Mouse (Mus musculus) midbrain, embryonic 11.5 days (tissue): ENCODE measurements at regions not wholly inside any gene's neighbourhood (a gene's known extent, or its start where the extent isn't known, plus 50 kb on each side); places are given as distances from the start of the nearest gene placed in this dataset.

Experiments used
- ATAC-seq: fragments of 200-750 bp; cut with Nextera tagmentation; 2 replicates; pipeline ENCODE4 v1.8.0; 2017; ENCODE audit warnings: moderate TSS enrichment, moderate library complexity; ENCODE audit not compliant: low FRiP score
- DNase-seq: peaks from one replicate; pipeline ENCODE4 v3.0.0; 2015; ENCODE audit warnings: low spot score; ENCODE audit errors: missing footprints
- H3K27ac ChIP-seq: fragments of 300-500 bp; sonication (generic); 2 replicates; pipeline ENCODE4 v1.5.1; 2014; ENCODE audit warnings: low read depth, low read length
- H3K27me3 ChIP-seq: fragments of 300-500 bp; sonication (generic); 2 replicates; pipeline ENCODE4 v1.6.1; 2014; ENCODE audit warnings: mild to moderate bottlenecking, low read length, moderate library complexity, mixed read lengths; ENCODE audit not compliant: control insufficient read depth, insufficient read depth
- H3K36me3 ChIP-seq: fragments of 300-500 bp; sonication (generic); 2 replicates; pipeline ENCODE4 v1.6.1; 2014; ENCODE audit warnings: mild to moderate bottlenecking, low read length, moderate library complexity, mixed read lengths; ENCODE audit not compliant: control insufficient read depth, insufficient read depth
- H3K4me1 ChIP-seq: fragments of 300-500 bp; sonication (generic); 2 replicates; pipeline ENCODE4 v1.6.1; 2014; ENCODE audit warnings: low read length; ENCODE audit not compliant: control insufficient read depth, insufficient read depth
- H3K4me2 ChIP-seq: fragments of 300-500 bp; sonication (generic); 2 replicates; pipeline ENCODE4 v1.6.1; 2014; ENCODE audit warnings: mild to moderate bottlenecking, moderate library complexity
- H3K4me3 ChIP-seq: fragments of 300-500 bp; sonication (generic); 2 replicates; pipeline ENCODE4 v1.5.1; 2014; ENCODE audit warnings: low read depth, low read length
- H3K9ac ChIP-seq: fragments of 300-500 bp; sonication (generic); 2 replicates; pipeline ENCODE4 v1.6.1; 2014; ENCODE audit warnings: low read length
- H3K9me3 ChIP-seq: fragments of 300-500 bp; sonication (generic); 2 replicates; pipeline ENCODE4 v1.6.1; 2016; ENCODE audit warnings: low read length; ENCODE audit not compliant: control insufficient read depth
- WGBS: fragments of 180-500 bp; shearing (Covaris S2); extraction: QIAGEN DNeasy Blood & Tissue Kit; methylation state at CpG from one replicate; pipeline ENCODE4 v1.1.7; 2014; 5-methylcytosine and 5-hydroxymethylcytosine counted together

- ATAC-seq (peak; percentile 56), DNase-seq (no peak)
- Histone ChIP-seq H3K4me1 (peaks cover 11% of the 10 kb centered on the region), H3K27me3 (no peaks in the 10 kb centered on the region), H3K4me2 (no peak overlapping the region), H3K4me3 (no peak overlapping the region), H3K9me3 (no peaks in the 10 kb centered on the region), H3K9ac (no peak overlapping the region), H3K36me3 (no peaks in the 10 kb centered on the region), H3K27ac (peak overlapping the region; percentile 35; the same call in 1 of the 2 replicates)
- WGBS: 26% methylated on average over 3 of the region's 3 CpGs
Measured at GRCm38 (mm10) chr14:101353009-101353378, 152.9 kb upstream of the Prr30 start.

- no peaks in the 10 kb centered on the region for H3K9me3 ChIP-seq
- no peaks in the 10 kb centered on the region for H3K27me3 ChIP-seq
- H3K4me2 ChIP-seq: no peak overlapping the region; the same call in 1 of the 2 replicates
- H3K27ac ChIP-seq: peak overlapping the region; percentile 48
- WGBS: 5% methylated on average over 6 of the region's 6 CpGs
- no peak overlapping the region for H3K9ac ChIP-seq
- DNase-seq (peak; percentile 92), ATAC-seq (peak; percentile 98)
- H3K36me3 ChIP-seq: no peaks in the 10 kb centered on the region
- H3K4me3 ChIP-seq: no peak overlapping the region
- peaks cover 11% of the 10 kb centered on the region for H3K4me1 ChIP-seq
Measured at GRCm38 (mm10) chr14:101352046-101353008, 152.2 kb upstream of the Prr30 start.

GRCm38 (mm10) chr14:101340331-101340730 is 140.2 kb upstream of the Prr30 start:
- H3K36me3 ChIP-seq: no peaks in the 10 kb centered on the region
- no peak for ATAC-seq
- H3K4me1 ChIP-seq: no peaks in the 10 kb centered on the region
- H3K27me3 ChIP-seq: no peaks in the 10 kb centered on the region
- H3K9me3 ChIP-seq: no peaks in the 10 kb centered on the region
- no peak overlapping the region for H3K4me3 ChIP-seq
- WGBS: 95% methylated on average over 1 of the region's 1 CpGs
- H3K27ac ChIP-seq: no peak overlapping the region
- peak; percentile 60 for DNase-seq
- H3K9ac ChIP-seq: no peak overlapping the region
- no peak overlapping the region for H3K4me2 ChIP-seq

GRCm38 (mm10) chr14:101332015-101332414 is 131.9 kb upstream of the Prr30 start:
- Histone ChIP-seq H3K4me2 (no peak overlapping the region), H3K36me3 (no peaks in the 10 kb centered on the region), H3K9me3 (no peaks in the 10 kb centered on the region), H3K4me3 (no peak overlapping the region), H3K9ac (no peak overlapping the region), H3K27ac (no peak overlapping the region), H3K4me1 (no peaks in the 10 kb centered on the region), H3K27me3 (no peaks in the 10 kb centered on the region)
- no peak for DNase-seq
- ATAC-seq: 0 out of 2 replicates have a peak, but pooled peaks have one; percentile 61
- WGBS: 52% methylated on average over 4 of the region's 4 CpGs

GRCm38 (mm10) chr14:101327421-101327820 is 127.3 kb upstream of the Prr30 start:
- no peak overlapping the region for H3K27ac ChIP-seq
- H3K4me2 ChIP-seq: no peak overlapping the region
- H3K9me3 ChIP-seq: no peaks in the 10 kb centered on the region
- DNase-seq (peak; percentile 62), ATAC-seq (peak; percentile 57; the same call in 1 of the 2 replicates)
- H3K36me3 ChIP-seq: no peaks in the 10 kb centered on the region
- H3K4me3 ChIP-seq: no peak overlapping the region
- WGBS: 66% methylated on average over 6 of the region's 6 CpGs
- no peaks in the 10 kb centered on the region for H3K4me1 ChIP-seq
- H3K9ac ChIP-seq: no peak overlapping the region
- H3K27me3 ChIP-seq: no peaks in the 10 kb centered on the region

GRCm38 (mm10) chr14:101326477-101326941 is 126.4 kb upstream of the Prr30 start:
- Histone ChIP-seq H3K9ac (no peak overlapping the region), H3K4me3 (no peak overlapping the region), H3K27me3 (no peaks in the 10 kb centered on the region), H3K4me2 (no peak overlapping the region), H3K27ac (no peak overlapping the region), H3K36me3 (no peaks in the 10 kb centered on the region), H3K4me1 (no peaks in the 10 kb centered on the region), H3K9me3 (no peaks in the 10 kb centered on the region)
- DNase-seq (peak; percentile 33), ATAC-seq (no peak)
- 73% methylated on average over 12 of the region's 12 CpGs for WGBS

- Histone ChIP-seq H3K9ac (no peak overlapping the region), H3K9me3 (no peaks in the 10 kb centered on the region), H3K27me3 (no peaks in the 10 kb centered on the region), H3K4me3 (no peak overlapping the region), H3K36me3 (no peaks in the 10 kb centered on the region), H3K4me1 (no peaks in the 10 kb centered on the region), H3K27ac (no peak overlapping the region), H3K4me2 (no peak overlapping the region)
- DNase-seq: peak; percentile 54
- WGBS: 93% methylated on average over 6 of the region's 6 CpGs
- no peak for ATAC-seq
Measured at GRCm38 (mm10) chr14:101323361-101323760, 123.2 kb upstream of the Prr30 start.

- H3K9ac ChIP-seq: no peak overlapping the region
- H3K27ac ChIP-seq: no peak overlapping the region
- ATAC-seq (no peak), DNase-seq (no peak)
- H3K4me3 ChIP-seq: no peak overlapping the region
- no peaks in the 10 kb centered on the region for H3K9me3 ChIP-seq
- H3K4me2 ChIP-seq: no peak overlapping the region
- no peaks in the 10 kb centered on the region for H3K27me3 ChIP-seq
- no peaks in the 10 kb centered on the region for H3K36me3 ChIP-seq
- no peaks in the 10 kb centered on the region for H3K4me1 ChIP-seq
Measured at GRCm38 (mm10) chr14:101307920-101308319, 107.8 kb upstream of the Prr30 start.

- H3K4me2 ChIP-seq: no peak overlapping the region
- H3K9ac ChIP-seq: no peak overlapping the region
- ATAC-seq: no peak
- H3K9me3 ChIP-seq: no peaks in the 10 kb centered on the region
- H3K36me3 ChIP-seq: no peaks in the 10 kb centered on the region
- 78% methylated on average over 4 of the region's 4 CpGs for WGBS
- H3K4me3 ChIP-seq: no peak overlapping the region
- H3K27me3 ChIP-seq: no peaks in the 10 kb centered on the region
- no peaks in the 10 kb centered on the region for H3K4me1 ChIP-seq
- H3K27ac ChIP-seq: no peak overlapping the region
- DNase-seq: no peak
Measured at GRCm38 (mm10) chr14:101304487-101305032, 104.4 kb upstream of the Prr30 start.
